Mouse (Mus musculus): ENCODE data around the gene Foxn1. TPM values are rescaled to one million over a fixed set of nuclear protein-coding genes. Genes with fewer than 3 reads are reported as not detected.

Foxn1 gene
- 0.45 and 0.64 TPM in 2 replicates for polyA plus RNA-seq (2014; fragmentation: Nextera tagmentation; extraction: Ambion mirVana)

- ATAC-seq (ENCODE audit: insufficient number of reproducible peaks, insufficient read depth, low FRiP score, low read depth): no peak
- H3K4me1 ChIP-seq (ENCODE audit: control insufficient read depth, insufficient read depth, low read length): no peaks in the 10 kb centered on the region
- 68% methylated on average over 14 of the region's 14 CpGs for WGBS
- H3K36me3 ChIP-seq (ENCODE audit: control insufficient read depth, insufficient read depth, low read length): no peaks in the 10 kb centered on the region
- no peaks in the 10 kb centered on the region for H3K27me3 ChIP-seq (ENCODE audit: control insufficient read depth, insufficient read depth, low read length)
- no peaks in the 10 kb centered on the region for H3K9me3 ChIP-seq (ENCODE audit: control insufficient read depth, low read depth, low read length)
- H3K4me2 ChIP-seq (replicated peaks; ENCODE audit: low read depth, low read length): no peak within 1 kb of the TSS
- no peak within 1 kb of the TSS for H3K4me3 ChIP-seq (ENCODE audit: low read depth, low read length)
- H3K9ac ChIP-seq (replicated peaks; ENCODE audit: low read depth, low read length): no peak within 1 kb of the TSS
- no peak within 1 kb of the TSS for H3K27ac ChIP-seq (ENCODE audit: low read length)
Measured at GRCm38 (mm10) chr11:78386508-78387043, at the start of gene Foxn1. Gene Foxn1, minus strand, starts transcription at chr11:78386558.

DNA sequence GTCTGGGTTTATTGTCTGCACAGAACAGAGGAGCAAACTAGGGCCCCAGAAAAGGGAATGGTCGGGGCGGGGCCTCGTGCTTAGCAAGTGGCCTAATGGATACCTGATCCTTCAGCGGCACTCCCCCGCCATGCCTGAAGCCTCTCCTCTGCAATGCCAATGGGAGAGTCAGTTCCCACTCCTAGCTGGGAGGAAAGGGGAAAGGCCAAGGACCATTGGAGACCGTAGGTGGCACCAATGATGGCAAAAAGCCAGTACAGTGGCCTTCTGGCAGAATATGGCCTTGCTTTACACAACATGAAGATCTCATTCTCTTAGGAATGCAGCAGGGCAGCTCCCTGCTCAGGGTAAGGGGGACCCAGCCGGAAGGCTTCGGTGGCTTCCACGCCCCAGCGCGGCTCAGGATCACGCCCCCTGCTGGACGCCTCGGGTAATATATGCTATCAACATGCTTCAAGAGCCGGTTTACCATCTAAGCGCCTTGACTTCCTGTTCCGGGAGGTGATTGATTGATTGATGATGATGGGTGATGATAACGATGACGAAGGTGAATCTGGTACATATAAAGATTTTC is 49.5 kb upstream of the Foxn1 start:
- Histone ChIP-seq H3K27me3 (ENCODE audit: control insufficient read depth, insufficient read depth, low read length) (no peaks in the 10 kb centered on the region), H3K4me1 (ENCODE audit: control insufficient read depth, insufficient read depth, low read length) (peaks cover 7% of the 10 kb centered on the region; the same call in 1 of the 2 replicates), H3K4me3 (ENCODE audit: low read depth, low read length) (no peak overlapping the region), H3K9ac (replicated peaks; ENCODE audit: low read depth, low read length) (no peak overlapping the region), H3K4me2 (replicated peaks; ENCODE audit: low read depth, low read length) (0 out of 2 replicates have a peak overlapping the region, but pooled peaks have one; percentile 14), H3K9me3 (ENCODE audit: control insufficient read depth, low read depth, low read length) (no peaks in the 10 kb centered on the region), H3K27ac (ENCODE audit: low read length) (no peak overlapping the region), H3K36me3 (ENCODE audit: control insufficient read depth, insufficient read depth, low read length) (no peaks in the 10 kb centered on the region)
- WGBS: 6% methylated on average over 19 of the region's 19 CpGs
- peak; percentile 67; the same call in 1 of the 2 replicates for ATAC-seq (ENCODE audit: insufficient number of reproducible peaks, insufficient read depth, low FRiP score, low read depth)

GRCm38 (mm10) chr11:78434052-78434451 is 47.7 kb upstream of the Foxn1 start:
- Histone ChIP-seq H3K9ac (replicated peaks; ENCODE audit: low read depth, low read length) (no peak overlapping the region), H3K4me2 (replicated peaks; ENCODE audit: low read depth, low read length) (no peak overlapping the region), H3K4me3 (ENCODE audit: low read depth, low read length) (no peak overlapping the region), H3K4me1 (ENCODE audit: control insufficient read depth, insufficient read depth, low read length) (peaks cover 7% of the 10 kb centered on the region; the same call in 1 of the 2 replicates), H3K9me3 (ENCODE audit: control insufficient read depth, low read depth, low read length) (no peaks in the 10 kb centered on the region), H3K27me3 (ENCODE audit: control insufficient read depth, insufficient read depth, low read length) (no peaks in the 10 kb centered on the region), H3K36me3 (ENCODE audit: control insufficient read depth, insufficient read depth, low read length) (no peaks in the 10 kb centered on the region), H3K27ac (ENCODE audit: low read length) (no peak overlapping the region)
- no peak for ATAC-seq (ENCODE audit: insufficient number of reproducible peaks, insufficient read depth, low FRiP score, low read depth)
- WGBS: 52% methylated on average over 4 of the region's 4 CpGs

GRCm38 (mm10) chr11:78431176-78431575 is 44.8 kb upstream of the Foxn1 start:
- no peak overlapping the region for H3K9ac ChIP-seq (replicated peaks; ENCODE audit: low read depth, low read length)
- H3K4me1 ChIP-seq (ENCODE audit: control insufficient read depth, insufficient read depth, low read length): peaks cover 5% of the 10 kb centered on the region; the same call in 1 of the 2 replicates
- no peak overlapping the region for H3K4me2 ChIP-seq (replicated peaks; ENCODE audit: low read depth, low read length)
- H3K27me3 ChIP-seq (ENCODE audit: control insufficient read depth, insufficient read depth, low read length): no peaks in the 10 kb centered on the region
- 78% methylated on average over 10 of the region's 10 CpGs for WGBS
- H3K4me3 ChIP-seq (ENCODE audit: low read depth, low read length): no peak overlapping the region
- no peaks in the 10 kb centered on the region for H3K9me3 ChIP-seq (ENCODE audit: control insufficient read depth, low read depth, low read length)
- no peak for ATAC-seq (ENCODE audit: insufficient number of reproducible peaks, insufficient read depth, low FRiP score, low read depth)
- no peak overlapping the region for H3K27ac ChIP-seq (ENCODE audit: low read length)
- H3K36me3 ChIP-seq (ENCODE audit: control insufficient read depth, insufficient read depth, low read length): no peaks in the 10 kb centered on the region

DNA sequence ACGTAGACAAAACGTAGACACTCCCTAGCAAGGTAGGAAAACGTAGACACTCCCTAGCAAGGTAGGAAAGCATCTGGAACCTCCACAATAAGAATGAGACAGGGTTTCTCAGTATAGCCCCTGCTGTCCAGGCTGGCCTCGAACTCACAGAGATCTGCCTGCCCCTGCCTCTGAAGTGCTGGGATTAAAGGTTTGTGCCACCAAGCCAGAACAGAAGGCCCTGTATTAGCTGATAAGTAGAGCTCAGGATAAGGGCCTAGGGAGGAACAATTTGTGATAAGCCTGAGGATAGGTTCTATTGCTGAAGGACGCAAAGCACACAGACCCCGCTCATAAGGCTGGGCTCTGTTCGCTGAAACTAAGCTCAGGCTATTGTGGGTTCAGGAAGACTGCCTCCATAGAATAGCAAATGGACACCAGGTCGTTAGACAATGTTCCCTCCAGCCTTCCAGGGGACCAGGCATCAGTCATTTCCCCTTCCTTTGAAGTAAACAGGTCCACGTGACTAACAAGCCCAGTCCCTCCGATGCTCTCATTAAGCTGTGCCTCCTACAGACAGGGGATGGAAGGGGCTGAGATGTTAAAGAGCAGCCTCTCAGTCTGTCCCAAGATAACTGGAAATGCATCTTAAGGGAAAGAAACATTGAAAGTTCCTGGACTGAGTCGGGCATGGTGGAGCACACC is 44.0 kb upstream of the Foxn1 start:
- H3K27ac ChIP-seq (ENCODE audit: low read length): no peak overlapping the region
- H3K36me3 ChIP-seq (ENCODE audit: control insufficient read depth, insufficient read depth, low read length): no peaks in the 10 kb centered on the region
- no peak for ATAC-seq (ENCODE audit: insufficient number of reproducible peaks, insufficient read depth, low FRiP score, low read depth)
- no peak overlapping the region for H3K4me3 ChIP-seq (ENCODE audit: low read depth, low read length)
- H3K27me3 ChIP-seq (ENCODE audit: control insufficient read depth, insufficient read depth, low read length): no peaks in the 10 kb centered on the region
- no peaks in the 10 kb centered on the region for H3K4me1 ChIP-seq (ENCODE audit: control insufficient read depth, insufficient read depth, low read length)
- no peak overlapping the region for H3K9ac ChIP-seq (replicated peaks; ENCODE audit: low read depth, low read length)
- no peak overlapping the region for H3K4me2 ChIP-seq (replicated peaks; ENCODE audit: low read depth, low read length)
- 57% methylated on average over 11 of the region's 11 CpGs for WGBS
- H3K9me3 ChIP-seq (ENCODE audit: control insufficient read depth, low read depth, low read length): no peaks in the 10 kb centered on the region

GRCm38 (mm10) chr11:78428309-78428708 is 42.0 kb upstream of the Foxn1 start:
- WGBS: 65% methylated on average over 5 of the region's 5 CpGs
- no peak for ATAC-seq (ENCODE audit: insufficient number of reproducible peaks, insufficient read depth, low FRiP score, low read depth)
- no peaks in the 10 kb centered on the region for H3K9me3 ChIP-seq (ENCODE audit: control insufficient read depth, low read depth, low read length)

DNA sequence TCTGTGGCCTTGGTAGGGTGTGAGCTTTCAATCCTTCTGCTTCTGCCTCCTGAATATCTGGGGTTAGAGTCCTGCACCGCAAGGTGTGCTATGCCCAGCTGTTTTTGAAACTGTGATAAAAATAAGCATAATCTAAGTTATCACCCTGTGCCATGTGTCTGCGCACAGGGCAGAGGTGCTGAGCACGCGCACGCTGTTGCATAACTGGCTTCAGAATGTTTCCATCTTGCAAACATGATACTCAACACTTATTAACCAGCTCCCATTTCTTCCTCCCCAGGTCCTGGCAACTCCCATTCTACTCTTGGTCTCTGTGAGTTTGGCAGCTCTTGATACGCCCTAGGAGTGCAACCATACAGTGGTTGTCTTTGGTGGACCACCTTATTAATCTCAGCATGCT is 41.3 kb upstream of the Foxn1 start:
- H3K27ac ChIP-seq (ENCODE audit: low read length): no peak overlapping the region
- no peaks in the 10 kb centered on the region for H3K4me1 ChIP-seq (ENCODE audit: control insufficient read depth, insufficient read depth, low read length)
- H3K9me3 ChIP-seq (ENCODE audit: control insufficient read depth, low read depth, low read length): no peaks in the 10 kb centered on the region
- no peak overlapping the region for H3K4me2 ChIP-seq (replicated peaks; ENCODE audit: low read depth, low read length)
- no peaks in the 10 kb centered on the region for H3K36me3 ChIP-seq (ENCODE audit: control insufficient read depth, insufficient read depth, low read length)
- no peak overlapping the region for H3K9ac ChIP-seq (replicated peaks; ENCODE audit: low read depth, low read length)
- WGBS: 91% methylated on average over 6 of the region's 6 CpGs
- H3K27me3 ChIP-seq (ENCODE audit: control insufficient read depth, insufficient read depth, low read length): no peaks in the 10 kb centered on the region
- ATAC-seq (ENCODE audit: insufficient number of reproducible peaks, insufficient read depth, low FRiP score, low read depth): no peak
- H3K4me3 ChIP-seq (ENCODE audit: low read depth, low read length): no peak overlapping the region

More at GRCm38 (mm10) chr11:78428309-78428708, 42.0 kb upstream of the Foxn1 start:
- Histone ChIP-seq H3K36me3 (ENCODE audit: control insufficient read depth, insufficient read depth, low read length) (no peaks in the 10 kb centered on the region), H3K4me2 (replicated peaks; ENCODE audit: low read depth, low read length) (no peak overlapping the region), H3K4me3 (ENCODE audit: low read depth, low read length) (no peak overlapping the region), H3K27ac (ENCODE audit: low read length) (no peak overlapping the region), H3K27me3 (ENCODE audit: control insufficient read depth, insufficient read depth, low read length) (no peaks in the 10 kb centered on the region), H3K9ac (replicated peaks; ENCODE audit: low read depth, low read length) (no peak overlapping the region), H3K4me1 (ENCODE audit: control insufficient read depth, insufficient read depth, low read length) (no peaks in the 10 kb centered on the region)

GRCm38 (mm10) chr11:78425572-78425971 is 39.2 kb upstream of the Foxn1 start:
- WGBS: 74% methylated on average over 1 of the region's 1 CpGs

More at GRCm38 (mm10) chr11:78425572-78425971, 39.2 kb upstream of the Foxn1 start:
- Histone ChIP-seq H3K9me3 (ENCODE audit: control insufficient read depth, low read depth, low read length) (no peaks in the 10 kb centered on the region), H3K4me3 (ENCODE audit: low read depth, low read length) (no peak overlapping the region), H3K27me3 (ENCODE audit: control insufficient read depth, insufficient read depth, low read length) (no peaks in the 10 kb centered on the region), H3K4me2 (replicated peaks; ENCODE audit: low read depth, low read length) (no peak overlapping the region), H3K4me1 (ENCODE audit: control insufficient read depth, insufficient read depth, low read length) (no peaks in the 10 kb centered on the region), H3K9ac (replicated peaks; ENCODE audit: low read depth, low read length) (no peak overlapping the region), H3K36me3 (ENCODE audit: control insufficient read depth, insufficient read depth, low read length) (no peaks in the 10 kb centered on the region), H3K27ac (ENCODE audit: low read length) (no peak overlapping the region)
- no peak for ATAC-seq (ENCODE audit: insufficient number of reproducible peaks, insufficient read depth, low FRiP score, low read depth)
